Mouse (Mus musculus): ENCODE measurements around the gene Zfp972.
"Not testable (repeated sequence)": the region's sequence is repeated elsewhere in the genome, so short reads cannot be mapped to it uniquely, and the experiment has no call there.

Gene Zfp972

DNA sequence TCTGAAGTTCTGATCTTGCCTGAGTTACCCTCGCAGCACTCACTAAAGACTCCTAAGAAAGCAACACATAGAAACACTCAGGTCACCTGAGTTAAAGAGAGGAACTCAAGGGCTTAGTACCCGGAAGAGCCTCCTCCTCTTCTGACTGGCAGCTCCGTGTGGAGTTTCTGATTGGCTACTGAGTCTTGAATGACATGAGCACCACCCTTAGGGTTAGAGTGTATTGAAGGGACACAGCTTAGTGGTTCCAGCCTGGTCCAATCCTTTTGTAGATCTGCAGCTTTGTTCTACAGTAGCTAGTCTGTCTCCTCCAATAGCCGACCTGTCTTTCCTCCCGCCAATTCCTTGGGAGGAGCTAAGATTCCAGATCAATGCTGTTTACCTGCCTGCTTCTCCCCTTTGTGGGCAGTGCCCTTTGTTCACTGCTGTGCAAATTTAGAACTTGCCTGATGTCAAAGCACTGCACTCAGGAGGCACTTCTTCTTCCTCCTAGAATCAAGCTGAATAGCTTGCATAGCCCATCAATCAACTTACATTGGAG, at the start of gene Zfp972:
Zfp972 (minus strand) TSS at position 51 of the 541 bp plus-strand sequence.
- H3K9me3 ChIP-seq (ENCODE audit: low read length); H3K27me3 ChIP-seq (ENCODE audit: insufficient read depth, low read length); H3K36me3 ChIP-seq (ENCODE audit: insufficient read depth, low read length): not testable (repeated sequence)

DNA sequence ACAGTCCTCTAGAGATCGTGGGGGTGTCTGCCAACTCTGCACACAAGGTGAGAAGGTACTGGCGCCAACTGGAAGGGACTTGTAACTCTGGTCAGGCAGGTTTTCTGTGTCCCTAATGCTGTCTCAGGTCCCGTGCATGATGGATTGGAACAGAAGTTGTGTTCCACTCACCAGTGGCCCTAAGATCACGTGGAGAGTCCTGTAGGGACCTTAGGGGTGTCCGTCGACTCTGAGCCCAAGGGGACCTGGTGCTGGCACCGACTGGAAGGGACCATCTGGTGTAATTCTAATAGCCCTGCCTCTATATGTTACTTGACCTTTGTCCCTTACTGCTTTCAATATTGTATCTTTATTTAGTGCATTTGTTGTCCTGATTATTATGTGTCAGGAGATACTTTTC, 49.4 kb upstream of the Zfp972 start:
- peaks cover 11% of the 10 kb centered on the region for H3K9me3 ChIP-seq (ENCODE audit: low read length)
- H3K36me3 ChIP-seq (ENCODE audit: insufficient read depth, low read length); H3K27me3 ChIP-seq (ENCODE audit: insufficient read depth, low read length); H3K4me3 ChIP-seq (replicated peaks; ENCODE audit: low read length); H3K4me1 ChIP-seq (replicated peaks; ENCODE audit: low read depth, low read length): not testable (repeated sequence)

More for the DNA sequence above, at the start of gene Zfp972:
- H3K4me3 ChIP-seq (replicated peaks; ENCODE audit: low read length) = peak within 1 kb of the TSS; percentile 74
- H3K4me1 ChIP-seq (replicated peaks; ENCODE audit: low read depth, low read length) = not testable (repeated sequence)

DNA sequence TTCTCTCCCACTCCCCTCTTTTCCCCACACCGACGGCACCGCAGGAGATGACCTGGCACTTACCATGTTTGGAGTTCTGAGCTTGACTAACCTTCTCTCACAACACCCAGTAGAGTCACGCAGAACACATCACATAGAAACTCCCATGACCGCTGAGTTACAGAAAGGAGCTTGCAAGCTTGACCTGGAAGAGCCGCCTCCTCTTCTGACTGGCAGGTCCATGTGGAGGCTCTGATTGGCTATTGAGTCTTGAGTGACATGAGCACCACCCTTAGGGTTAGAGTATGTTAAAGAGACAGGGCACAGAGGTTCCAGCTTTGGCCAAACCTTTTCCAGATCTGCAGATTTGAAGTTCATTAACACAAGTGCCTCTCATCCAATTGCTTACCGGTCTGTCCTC, 31.7 kb upstream of the Zfp972 start, which contains the start of gene Gm14326:
Gm14326 (minus strand) TSS at position 153 of the 400 bp plus-strand sequence.
- H3K9me3 ChIP-seq (ENCODE audit: low read length); H3K4me1 ChIP-seq (replicated peaks; ENCODE audit: low read depth, low read length); H3K36me3 ChIP-seq (ENCODE audit: insufficient read depth, low read length); H3K27me3 ChIP-seq (ENCODE audit: insufficient read depth, low read length): not testable (repeated sequence)
- H3K4me3 ChIP-seq (replicated peaks; ENCODE audit: low read length) = peak within 1 kb of the TSS; percentile 78

DNA sequence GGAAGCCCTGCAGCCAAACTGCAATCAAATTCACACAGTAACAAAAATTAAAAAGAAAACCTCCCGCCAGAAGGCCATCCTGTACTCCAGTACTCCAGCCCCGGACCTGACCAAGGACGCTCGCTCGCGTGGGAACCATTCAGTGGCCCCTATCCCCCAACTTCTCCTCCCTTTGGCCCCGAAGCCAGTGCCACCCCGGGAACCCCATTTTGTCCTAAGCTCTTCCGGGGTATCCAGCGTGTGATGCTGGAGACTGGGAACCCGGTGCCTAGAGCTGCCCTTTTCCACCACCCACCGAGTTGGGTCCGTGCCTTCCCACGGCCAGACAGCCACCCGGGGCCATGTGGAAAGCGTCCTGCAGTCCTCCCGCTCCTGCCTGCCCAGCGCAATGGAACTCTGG, 31.3 kb upstream of the Zfp972 start:
- not testable (repeated sequence) for H3K27me3 ChIP-seq (ENCODE audit: insufficient read depth, low read length); H3K4me1 ChIP-seq (replicated peaks; ENCODE audit: low read depth, low read length); H3K9me3 ChIP-seq (ENCODE audit: low read length); H3K36me3 ChIP-seq (ENCODE audit: insufficient read depth, low read length)
- H3K4me3 ChIP-seq (replicated peaks; ENCODE audit: low read length) = peak overlapping the region; percentile 78

DNA sequence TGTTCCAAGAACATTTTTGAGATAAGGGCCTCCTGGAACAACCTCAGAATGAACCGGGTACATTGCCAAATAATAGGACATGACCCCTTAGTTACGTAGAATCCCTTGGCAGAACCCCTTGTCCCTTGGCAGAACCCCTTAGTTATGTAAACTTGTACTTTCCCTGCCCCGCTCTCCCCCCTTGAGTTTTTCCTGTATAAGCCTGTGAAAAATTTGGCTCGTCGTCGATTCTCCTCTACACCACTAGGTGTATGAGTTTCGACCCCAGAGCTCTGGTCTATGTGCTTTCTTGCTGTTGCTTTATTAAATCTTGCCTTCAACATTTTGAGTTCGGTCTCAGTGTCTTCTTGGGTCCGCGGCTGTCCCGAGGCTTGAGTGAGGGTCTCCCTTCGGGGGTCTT, 22.1 kb downstream of the Zfp972 start:
- H3K27me3 ChIP-seq (ENCODE audit: insufficient read depth, low read length); H3K9me3 ChIP-seq (ENCODE audit: low read length); H3K4me1 ChIP-seq (replicated peaks; ENCODE audit: low read depth, low read length); H3K4me3 ChIP-seq (replicated peaks; ENCODE audit: low read length); H3K36me3 ChIP-seq (ENCODE audit: insufficient read depth, low read length): not testable (repeated sequence)

DNA sequence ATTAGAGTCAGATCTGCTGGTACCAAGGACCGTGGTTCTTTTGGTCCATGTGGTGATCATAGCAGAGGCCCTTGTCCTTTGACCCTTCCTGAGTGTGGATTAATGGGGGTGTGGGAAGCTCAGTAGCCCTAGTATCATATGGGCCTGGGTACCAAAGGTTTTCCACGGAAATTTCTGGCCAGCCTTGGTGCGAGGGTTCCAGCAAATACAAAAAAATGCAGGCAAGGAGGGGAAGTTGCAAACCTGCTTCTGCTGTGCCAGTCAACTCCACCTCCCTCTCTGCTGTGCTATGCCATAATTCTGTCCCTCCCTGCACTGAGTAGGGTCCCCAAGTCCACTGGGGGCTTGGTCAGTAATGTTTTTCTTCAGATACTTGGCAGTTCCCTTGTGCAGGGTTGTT, 27.2 kb downstream of the Zfp972 start:
- H3K36me3 ChIP-seq (ENCODE audit: insufficient read depth, low read length); H3K4me3 ChIP-seq (replicated peaks; ENCODE audit: low read length); H3K9me3 ChIP-seq (ENCODE audit: low read length); H3K27me3 ChIP-seq (ENCODE audit: insufficient read depth, low read length); H3K4me1 ChIP-seq (replicated peaks; ENCODE audit: low read depth, low read length): not testable (repeated sequence)

DNA sequence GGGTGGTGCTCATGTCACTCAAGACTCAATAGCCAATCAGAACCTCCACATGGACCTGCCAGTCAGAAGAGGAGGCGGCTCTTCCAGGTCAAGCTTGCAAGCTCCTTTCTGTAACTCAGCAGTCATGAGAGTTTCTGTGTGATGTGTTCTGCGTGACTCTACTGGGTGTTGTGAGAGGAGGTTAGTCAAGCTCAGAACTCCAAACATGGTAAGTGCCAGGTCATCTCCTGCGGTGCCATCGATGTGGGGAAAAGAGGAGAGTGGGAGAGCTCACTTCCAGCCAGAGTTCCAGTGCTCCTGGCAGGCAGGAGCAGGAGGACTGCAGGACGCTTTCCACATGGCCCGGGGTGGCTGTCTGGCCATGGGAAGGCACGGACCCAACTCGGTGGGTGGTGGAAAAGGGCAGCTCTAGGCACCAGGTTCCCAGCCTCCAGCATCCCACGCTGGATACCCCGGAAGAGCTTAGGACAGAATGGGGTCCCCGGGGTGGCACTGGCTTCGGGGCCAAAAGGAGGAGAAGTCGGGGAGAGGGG, 28.3 kb downstream of the Zfp972 start, which contains the start of gene Gm14327:
Gm14327 (plus strand) TSS at position 51 of the 533 bp plus-strand sequence.
- H3K36me3 ChIP-seq (ENCODE audit: insufficient read depth, low read length); H3K4me1 ChIP-seq (replicated peaks; ENCODE audit: low read depth, low read length); H3K27me3 ChIP-seq (ENCODE audit: insufficient read depth, low read length); H3K9me3 ChIP-seq (ENCODE audit: low read length): not testable (repeated sequence)
- peak within 1 kb of the TSS; percentile 75 for H3K4me3 ChIP-seq (replicated peaks; ENCODE audit: low read length)

DNA sequence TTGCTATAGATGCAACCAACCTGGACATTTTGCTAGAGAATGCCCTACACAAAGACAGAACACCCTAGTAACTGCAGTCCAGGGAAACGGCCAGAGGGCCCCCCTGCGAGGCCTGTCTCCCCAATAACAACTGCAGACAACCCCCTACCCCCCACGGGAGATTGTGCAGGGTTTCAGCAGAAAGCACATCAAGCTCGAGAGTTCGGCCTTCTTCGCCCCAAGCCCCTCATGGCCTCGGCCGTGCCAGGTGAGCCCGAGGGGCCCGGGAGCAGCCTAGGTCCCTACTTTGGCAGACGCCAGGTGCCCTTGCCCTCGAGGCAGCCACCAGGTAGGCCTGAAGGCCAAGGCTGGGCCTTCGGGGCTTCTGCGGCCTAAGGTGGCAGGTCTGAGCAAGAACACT, 37.7 kb downstream of the Zfp972 start:
- H3K36me3 ChIP-seq (ENCODE audit: insufficient read depth, low read length); H3K4me1 ChIP-seq (replicated peaks; ENCODE audit: low read depth, low read length); H3K27me3 ChIP-seq (ENCODE audit: insufficient read depth, low read length); H3K4me3 ChIP-seq (replicated peaks; ENCODE audit: low read length); H3K9me3 ChIP-seq (ENCODE audit: low read length): not testable (repeated sequence)

DNA sequence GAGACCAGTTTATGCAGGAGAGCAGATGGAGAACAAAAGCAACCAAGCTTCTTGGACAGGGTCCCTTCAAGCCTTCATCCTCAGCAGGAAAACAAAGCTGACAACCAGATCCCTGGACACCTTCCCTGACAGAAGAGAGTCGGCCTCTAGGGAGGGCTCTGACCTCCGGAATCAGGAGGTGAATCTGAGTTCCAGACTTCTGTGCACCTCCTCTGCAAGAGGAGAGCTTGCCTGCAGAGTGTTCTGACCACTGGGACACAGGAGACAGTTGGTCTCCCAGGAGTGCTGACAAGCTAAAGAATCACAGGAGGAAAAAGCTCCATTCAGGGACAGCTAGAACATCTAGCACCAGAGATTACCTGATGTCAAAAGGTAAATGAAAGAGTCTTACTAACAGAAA, 63.2 kb downstream of the Zfp972 start:
- not testable (repeated sequence) for H3K9me3 ChIP-seq (ENCODE audit: low read length); H3K4me1 ChIP-seq (replicated peaks; ENCODE audit: low read depth, low read length); H3K27me3 ChIP-seq (ENCODE audit: insufficient read depth, low read length); H3K36me3 ChIP-seq (ENCODE audit: insufficient read depth, low read length); H3K4me3 ChIP-seq (replicated peaks; ENCODE audit: low read length)
